Mouse (Mus musculus): Measurements from ENCODE around the gene Tmod3.

DNA sequence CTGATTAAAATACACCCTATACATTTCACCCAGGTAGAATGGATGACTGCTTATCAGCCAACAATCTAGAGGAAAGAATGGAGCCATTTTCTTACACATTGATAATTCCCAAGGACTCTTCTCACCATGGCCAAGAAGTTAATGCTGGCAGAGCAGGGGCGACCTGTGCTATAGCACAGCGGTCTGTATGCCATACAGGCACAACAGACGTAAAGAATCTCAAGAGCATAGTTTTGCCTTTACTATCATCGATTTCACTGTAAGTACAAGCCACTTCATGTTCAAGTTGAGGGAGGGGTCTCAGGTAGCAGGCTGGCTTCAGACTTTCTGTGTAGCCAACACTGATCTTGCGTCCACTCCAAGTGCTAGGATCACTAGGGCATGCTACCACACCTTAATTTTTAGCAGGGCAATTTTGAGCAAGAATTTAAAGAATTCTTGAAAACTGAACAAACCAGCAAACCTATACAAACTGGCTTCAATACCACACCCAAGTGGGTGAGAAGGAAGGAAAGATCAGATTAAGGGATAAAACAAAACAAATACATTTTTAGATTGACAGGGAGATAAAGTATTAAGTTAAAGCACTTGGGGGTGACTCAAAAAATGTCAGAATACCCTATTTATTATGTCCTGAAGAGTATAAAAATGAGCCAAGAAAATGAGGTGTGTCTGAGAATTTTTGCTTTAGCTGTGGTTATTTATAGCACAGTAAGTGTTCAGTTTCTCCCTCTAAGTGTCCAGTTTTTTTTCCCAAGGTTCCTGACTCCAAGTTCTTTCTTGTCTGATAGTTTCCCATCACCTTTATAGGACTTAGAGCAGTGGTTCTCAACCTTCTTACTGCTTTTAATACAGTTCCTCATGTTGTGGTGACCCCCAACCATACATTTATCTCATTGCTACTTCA is 11.8 kb upstream of the Tmod3 start:
- TF ChIP-seq CTCF (IDR thresholded peaks at IDR 0.05; ENCODE audit: borderline replicate concordance, insufficient read depth, low read depth, low read length) (no peak), POLR2A (IDR thresholded peaks at IDR 0.05; ENCODE audit: borderline replicate concordance, insufficient read depth, low read length) (no peak)

All from cerebellum, adult 2 months (tissue).